Mouse (Mus musculus) spleen, adult 2 months (tissue): Measurements from ENCODE around the gene Zdhhc7.

ENCODE experiments used
- CTCF ChIP-seq: fragments of 200-500 bp; IDR thresholded peaks from 2 replicates; pipeline ENCODE4 v1.5.1; 2011; ENCODE audit warnings: mild to moderate bottlenecking, inconsistent platforms; ENCODE audit not compliant: insufficient read depth, insufficient read length, insufficient replicate concordance; ENCODE audit errors: extremely low read depth
- POLR2A ChIP-seq: fragments of 200-500 bp; IDR thresholded peaks from 2 replicates; pipeline ENCODE4 v1.6.1; 2011; ENCODE audit warnings: low read depth, low read length, inconsistent platforms

DNA sequence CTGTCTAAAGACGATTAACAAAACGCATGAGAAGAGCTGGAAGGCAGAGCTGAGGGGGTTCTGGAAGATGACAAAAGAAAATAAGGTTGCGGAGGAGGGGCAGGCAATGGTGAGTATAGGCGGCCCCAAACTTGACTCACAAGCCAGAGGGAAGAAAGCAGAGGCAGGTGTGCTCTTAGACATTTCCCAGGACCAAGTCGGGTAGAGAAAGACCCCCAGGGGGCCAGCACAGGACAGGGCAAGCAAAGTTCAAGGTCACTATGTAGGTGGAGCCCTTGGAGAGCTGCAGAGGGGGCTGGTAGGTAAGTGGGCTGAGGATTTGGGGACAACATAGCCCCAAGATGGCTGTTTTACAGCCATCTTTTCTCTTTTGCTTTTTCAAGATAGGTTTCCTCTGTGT is 21.9 kb downstream of the Zdhhc7 start:
- TF ChIP-seq POLR2A (no peak), CTCF (no peak)
